Comparison of ENCODE assay signal across 18 mouse cellular contexts in the genomic region with DNA sequence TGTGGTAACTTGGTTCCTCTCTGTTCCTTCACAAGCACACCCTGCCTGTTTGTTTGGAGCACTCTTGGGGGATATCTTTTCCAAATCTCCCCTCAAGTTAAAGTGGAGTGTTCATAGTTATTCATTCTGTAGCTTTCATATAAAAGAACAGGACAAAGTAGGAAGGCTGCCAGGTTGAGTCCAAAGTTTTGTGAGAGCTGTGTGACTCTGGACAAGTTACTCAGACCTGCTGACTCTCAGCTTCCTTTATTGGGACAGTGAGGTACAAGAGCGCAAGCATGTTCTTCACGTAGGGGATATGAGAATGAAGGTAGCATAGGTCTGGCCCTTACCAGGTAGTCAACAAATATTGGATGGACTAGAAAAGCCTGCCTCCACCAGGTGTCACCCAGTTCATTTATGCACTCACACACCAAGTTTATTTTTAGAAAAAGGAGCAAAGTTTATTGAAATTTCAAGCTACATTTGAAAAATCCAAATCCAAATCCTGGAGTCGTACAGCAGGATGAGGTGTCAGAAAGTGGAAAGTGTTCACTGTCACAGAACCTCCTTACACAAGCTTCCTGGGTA.
DNase-seq lines count a peak whose midpoint lies in the region; ATAC-seq and TF ChIP-seq lines count a peak whose summit lies in the region.
"Had no signal": no experiment of that assay in that cellular context is flagged by ENCODE, and none has a peak within 500 bp of the region (broad histone marks: within the 10 kb centered on the region; RNA-seq: fewer than 3 reads in every experiment).

No protein-coding gene starts in this region.

- TF ChIP-seq CTCF in bone marrow macrophage, adult 2 months (IDR thresholded peaks at IDR 0.05; ENCODE audit: low read depth, low read length): no peak
- no peak for TF ChIP-seq CTCF in thymus, adult 2 months (IDR thresholded peaks at IDR 0.05; ENCODE audit: borderline replicate concordance, control insufficient read depth, extremely low read depth, insufficient read depth, low read length, poor library complexity)

- no peak for ATAC-seq in heart, embryonic 15.5 days (replicated peaks; ENCODE audit: insufficient number of reproducible peaks, insufficient read depth, low FRiP score, low read depth)
- ATAC-seq in lung, embryonic 15.5 days (ENCODE audit: borderline replicate concordance, extremely low read depth, low FRiP score, low TSS enrichment): no peak
- ATAC-seq: forebrain, embryonic 15.5 days; hindbrain, embryonic 16.5 days; midbrain, embryonic 13.5 days had no signal

- H3K27me3 ChIP-seq in heart, embryonic 15.5 days: no peaks in the 10 kb centered on the region
- no peaks in the 10 kb centered on the region; the same call in none of the 2 replicates for H3K27me3 ChIP-seq in lung, embryonic 15.5 days
- H3K27me3 ChIP-seq in thymus, adult 2 months (ENCODE audit: control insufficient read depth, insufficient read depth, low read length): no peaks in the 10 kb centered on the region
- H3K27me3 ChIP-seq: CH12.LX; forebrain, embryonic 15.5 days had no signal

- H3K4me1 ChIP-seq in heart, embryonic 15.5 days (replicated peaks): peaks cover 30% of the 10 kb centered on the region
- H3K4me1 ChIP-seq in lung, embryonic 15.5 days: 0 out of 2 replicates have a peak, but pooled peaks cover 3% of the 10 kb centered on the region
- H3K4me1 ChIP-seq in bone marrow macrophage, adult 2 months (ENCODE audit: control insufficient read depth, insufficient read depth, low read length): peaks cover 34% of the 10 kb centered on the region
- peaks cover 22% of the 10 kb centered on the region for H3K4me1 ChIP-seq in thymus, adult 2 months (replicated peaks; ENCODE audit: control insufficient read depth, insufficient read depth, low read length)

- no peak overlapping the region for H3K4me3 ChIP-seq in heart, embryonic 15.5 days
- H3K4me3 ChIP-seq in lung, embryonic 15.5 days: no peak overlapping the region
- no peak overlapping the region for H3K4me3 ChIP-seq in bone marrow macrophage, adult 2 months (ENCODE audit: insufficient read depth, low read length)
- H3K4me3 ChIP-seq in thymus, adult 2 months (ENCODE audit: control insufficient read depth, insufficient read depth, low read length): no peak overlapping the region
- H3K4me3 ChIP-seq: erythroblast, embryonic 14.5 days; forebrain, embryonic 15.5 days; midbrain, embryonic 13.5 days had no signal

- no peak for DNase-seq in heart, adult 11 months
- DNase-seq in lung, adult 18-20 months: no peak
- DNase-seq in naive thymus-derived CD4-positive, alpha-beta T cell, adult 2 months (ENCODE audit: low read depth): peak; percentile 54
- DNase-seq in thymus, adult 2 months: no peak
- DNase-seq: adrenal gland, postnatal 36 days; cerebellum, postnatal 25 days; layer of hippocampus, adult 9-11 months; right cerebral cortex, adult 18-20 months had no signal

- 70% methylated on average over 3 of the region's 3 CpGs for WGBS in heart, embryonic 15.5 days
- WGBS in lung, embryonic 15.5 days: 71% methylated on average over 3 of the region's 3 CpGs
- 33% methylated on average over 3 of the region's 3 CpGs for WGBS in thymus, adult 2 months

- no peaks in the 10 kb centered on the region for H3K9me3 ChIP-seq in heart, embryonic 15.5 days (replicated peaks)
- no peaks in the 10 kb centered on the region for H3K9me3 ChIP-seq in lung, embryonic 15.5 days
- H3K9me3 ChIP-seq: forebrain, embryonic 15.5 days; midbrain, embryonic 13.5 days had no signal

- H3K36me3 ChIP-seq in heart, embryonic 15.5 days: no peaks in the 10 kb centered on the region
- no peaks in the 10 kb centered on the region for H3K36me3 ChIP-seq in lung, embryonic 15.5 days
- peaks cover 7% of the 10 kb centered on the region; the same call in 1 of the 2 replicates for H3K36me3 ChIP-seq in thymus, adult 2 months (ENCODE audit: control insufficient read depth, insufficient read depth, low read length)
- H3K36me3 ChIP-seq: forebrain, embryonic 15.5 days; midbrain, embryonic 13.5 days had no signal

- H3K9ac ChIP-seq in heart, embryonic 15.5 days: no peak overlapping the region
- no peak overlapping the region for H3K9ac ChIP-seq in lung, embryonic 15.5 days
- H3K9ac ChIP-seq: forebrain, embryonic 15.5 days; midbrain, embryonic 13.5 days had no signal

- peak overlapping the region; percentile 49; the same call in 1 of the 2 replicates for H3K27ac ChIP-seq in heart, embryonic 15.5 days
- H3K27ac ChIP-seq in lung, embryonic 15.5 days: peak overlapping the region; percentile 15; the same call in 1 of the 2 replicates
- H3K27ac ChIP-seq in bone marrow macrophage, adult 2 months (ENCODE audit: insufficient read depth, low read depth, low read length): peak overlapping the region; percentile 67
- no peak overlapping the region; the same call in 1 of the 2 replicates for H3K27ac ChIP-seq in thymus, adult 2 months (ENCODE audit: control insufficient read depth, insufficient read depth, low read length)
- H3K27ac ChIP-seq: forebrain, embryonic 15.5 days; kidney, postnatal 0 days; midbrain, embryonic 13.5 days had no signal

- H3K4me2 ChIP-seq in heart, embryonic 15.5 days: no peak overlapping the region
- H3K4me2 ChIP-seq in lung, embryonic 15.5 days: no peak overlapping the region
- H3K4me2 ChIP-seq: forebrain, embryonic 15.5 days; heart, embryonic 11.5 days; midbrain, embryonic 13.5 days had no signal

- no peak for TF ChIP-seq POLR2A in bone marrow macrophage, adult 2 months (IDR thresholded peaks at IDR 0.05; ENCODE audit: borderline replicate concordance, low read depth, low read length)
- TF ChIP-seq POLR2A in thymus, adult 2 months (IDR thresholded peaks at IDR 0.05; ENCODE audit: control insufficient read depth, extremely low read depth, insufficient read depth, low read length, poor library complexity): no peak
